Mouse (Mus musculus): Measurements from ENCODE around the gene Neu1. TPM values are rescaled to one million over a fixed set of nuclear protein-coding genes. Genes with fewer than 3 reads are reported as not detected.

Gene Neu1
- total and polyA plus RNA-seq, 3 experiments: 14.5 to 22.0 (median 14.5) TPM

DNA sequence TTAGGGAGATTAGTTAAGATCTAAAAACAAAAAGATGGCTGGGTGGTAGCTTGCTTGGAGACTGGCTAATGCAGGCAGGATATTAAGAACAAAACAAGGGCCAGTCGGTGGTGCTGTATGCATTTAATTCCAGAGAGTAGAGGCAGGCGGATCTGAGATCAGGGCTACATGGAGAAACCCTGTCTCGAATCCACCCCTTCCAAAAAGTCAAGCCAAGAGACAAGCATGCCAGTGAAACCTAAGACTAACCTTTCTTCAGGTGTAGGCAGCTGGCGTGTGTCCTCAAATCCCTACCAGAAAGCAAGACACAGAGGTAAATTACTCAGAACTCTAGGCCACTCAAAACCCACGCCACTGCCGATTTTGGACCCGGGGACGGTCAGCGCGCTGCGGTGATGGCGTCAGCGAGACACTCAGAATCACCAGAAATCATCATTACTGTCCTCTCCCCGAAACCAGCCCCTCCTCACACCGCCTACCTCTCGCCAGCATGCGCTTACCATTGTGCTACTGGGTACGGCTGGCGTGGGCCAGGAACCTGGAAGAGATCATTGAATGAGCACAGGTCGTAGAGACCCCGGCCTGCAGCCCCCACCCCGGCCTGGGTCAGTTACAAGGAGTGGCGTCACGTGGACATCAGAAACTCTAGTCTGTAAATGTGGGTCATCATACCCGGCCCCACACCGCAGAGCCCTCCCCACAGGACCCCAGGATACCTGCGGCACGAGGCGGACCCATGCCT, 20.8 kb downstream of the Neu1 start:
- no peak for TF ChIP-seq POLR2A (IDR thresholded peaks at IDR 0.05; ENCODE audit: insufficient read depth, low read depth, low read length)
- TF ChIP-seq CTCF (IDR thresholded peaks at IDR 0.05): no peak
- no peak for TF ChIP-seq EP300 (IDR thresholded peaks at IDR 0.05; ENCODE audit: insufficient read depth, low read depth, low read length)
- peak overlapping the region; percentile 95 for H3K27ac ChIP-seq
- under 1% methylated on average over 29 of the region's 29 CpGs for WGBS
- H3K4me3 ChIP-seq: peak overlapping the region; percentile 86
- no peak for DNase-seq
- H3K27me3 ChIP-seq (ENCODE audit: control insufficient read depth, insufficient read depth, low read length): no peaks in the 10 kb centered on the region
- no peaks in the 10 kb centered on the region for H3K36me3 ChIP-seq (ENCODE audit: control insufficient read depth, insufficient read depth, low read length)
- H3K4me1 ChIP-seq (ENCODE audit: control insufficient read depth, insufficient read depth, low read length): no peaks in the 10 kb centered on the region; the same call in 1 of the 2 replicates
- peak overlapping the region; percentile 96 for H3K9ac ChIP-seq (ENCODE audit: low read depth, low read length)
- no peaks in the 10 kb centered on the region for H3K79me2 ChIP-seq (replicated peaks; ENCODE audit: control insufficient read depth, insufficient read depth, low read length)
- intact Hi-C loops (cut with DNase I): loop anchor here (1.0 kb wide), 1 partner anchor 28 kb away; no protein-coding TSS in a partner anchor

DNA sequence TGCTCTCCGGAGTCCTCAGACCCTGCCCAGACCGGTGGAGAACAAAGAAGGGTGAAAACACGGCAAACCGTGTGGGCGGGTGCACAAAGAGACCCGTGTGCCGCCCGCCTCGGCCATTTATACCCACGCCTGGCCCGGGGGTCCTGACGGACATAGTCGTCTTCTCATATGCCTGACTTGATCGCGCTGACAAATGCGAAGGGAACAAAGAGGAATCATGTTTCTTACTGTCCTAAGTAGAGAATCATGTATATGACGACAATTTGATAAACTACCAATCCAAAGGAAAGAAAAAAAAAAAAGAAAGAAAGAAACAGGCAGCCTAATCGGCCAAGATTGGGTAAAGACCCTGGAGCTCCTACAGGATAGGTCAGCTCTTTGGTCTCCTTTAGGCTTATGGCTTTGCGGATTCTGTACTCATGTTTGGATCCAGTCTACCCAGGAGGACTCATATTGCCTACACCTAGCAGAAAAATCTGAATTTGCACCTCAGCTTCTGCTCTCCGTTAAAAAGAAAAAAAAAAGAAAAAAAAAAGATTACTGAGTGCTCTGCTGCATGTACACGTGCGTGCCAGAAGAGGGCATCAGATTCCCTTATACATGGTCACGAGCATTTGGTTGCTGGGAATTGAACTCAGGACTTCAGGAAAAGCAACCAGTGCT, 21.5 kb downstream of the Neu1 start:
- intact Hi-C loops (cut with DNase I): loop anchor here (1.0 kb wide), 1 partner anchor 28 kb away; no protein-coding TSS in a partner anchor
- Histone ChIP-seq H3K27ac (peak overlapping the region; percentile 95), H3K36me3 (ENCODE audit: control insufficient read depth, insufficient read depth, low read length) (no peaks in the 10 kb centered on the region), H3K4me3 (peak overlapping the region; percentile 86), H3K4me1 (ENCODE audit: control insufficient read depth, insufficient read depth, low read length) (no peaks in the 10 kb centered on the region; the same call in 1 of the 2 replicates), H3K79me2 (replicated peaks; ENCODE audit: control insufficient read depth, insufficient read depth, low read length) (no peaks in the 10 kb centered on the region), H3K27me3 (ENCODE audit: control insufficient read depth, insufficient read depth, low read length) (no peaks in the 10 kb centered on the region), H3K9ac (ENCODE audit: low read depth, low read length) (peak overlapping the region; percentile 96)
- peak; percentile 83 to 88 for DNase-seq
- under 1% methylated on average over 23 of the region's 23 CpGs for WGBS
- TF ChIP-seq POLR2A (IDR thresholded peaks at IDR 0.05; ENCODE audit: insufficient read depth, low read depth, low read length) (peak; percentile 93), CTCF (IDR thresholded peaks at IDR 0.05) (peak; percentile 94), EP300 (IDR thresholded peaks at IDR 0.05; ENCODE audit: insufficient read depth, low read depth, low read length) (peak; percentile 64; the same call in 1 of the 2 replicates)

DNA sequence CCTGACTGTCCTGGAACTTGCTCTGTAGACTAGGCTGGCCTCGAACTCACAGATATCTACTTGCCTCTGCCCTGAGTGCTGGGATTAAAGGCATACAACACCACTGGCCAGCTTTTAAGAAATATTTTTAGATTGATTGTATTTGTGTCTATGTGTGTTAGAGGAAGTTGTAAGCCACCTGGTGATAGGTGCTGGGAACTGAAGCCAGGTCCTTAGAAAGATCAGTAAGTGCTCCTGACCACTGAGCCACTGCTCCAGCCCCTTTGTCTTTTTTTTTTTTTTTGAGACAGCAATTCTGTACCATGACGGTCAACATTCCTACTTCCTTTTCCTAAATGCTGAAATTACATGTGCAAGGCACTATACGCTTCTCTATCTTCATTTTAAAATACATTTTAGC, 22.2 kb downstream of the Neu1 start:
- no peak for DNase-seq
- no peak overlapping the region for H3K9ac ChIP-seq (ENCODE audit: low read depth, low read length)
- H3K27me3 ChIP-seq (ENCODE audit: control insufficient read depth, insufficient read depth, low read length): no peaks in the 10 kb centered on the region
- no peaks in the 10 kb centered on the region; the same call in 1 of the 2 replicates for H3K4me1 ChIP-seq (ENCODE audit: control insufficient read depth, insufficient read depth, low read length)
- H3K36me3 ChIP-seq (ENCODE audit: control insufficient read depth, insufficient read depth, low read length): no peaks in the 10 kb centered on the region
- H3K27ac ChIP-seq: no peak overlapping the region
- TF ChIP-seq EP300 (IDR thresholded peaks at IDR 0.05; ENCODE audit: insufficient read depth, low read depth, low read length) (no peak), POLR2A (IDR thresholded peaks at IDR 0.05; ENCODE audit: insufficient read depth, low read depth, low read length) (no peak), CTCF (IDR thresholded peaks at IDR 0.05) (no peak)
- H3K79me2 ChIP-seq (replicated peaks; ENCODE audit: control insufficient read depth, insufficient read depth, low read length): no peaks in the 10 kb centered on the region
- no peak overlapping the region for H3K4me3 ChIP-seq
- WGBS: 73% methylated on average over 3 of the region's 3 CpGs
- intact Hi-C loops (cut with DNase I): no loop called here

DNA sequence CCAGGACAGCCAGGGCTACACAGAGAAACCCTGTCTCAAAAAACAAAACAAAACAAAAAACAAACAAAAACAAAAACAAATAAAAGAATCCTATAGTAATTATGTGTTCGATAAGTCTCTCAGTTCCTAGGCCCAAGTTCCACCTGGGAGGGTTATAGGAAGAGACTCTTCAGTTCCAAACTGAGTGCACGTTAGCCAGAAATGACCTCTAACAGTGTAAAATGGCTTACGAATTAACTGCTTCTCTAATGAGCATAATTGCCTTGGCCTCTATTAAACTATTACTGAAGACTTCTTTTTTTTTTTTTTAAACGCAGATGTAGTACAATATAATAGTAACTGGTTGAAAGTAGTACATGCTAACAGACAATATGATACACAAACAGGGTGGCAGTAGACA, 22.9 kb downstream of the Neu1 start:
- H3K9ac ChIP-seq (ENCODE audit: low read depth, low read length): no peak overlapping the region
- H3K27me3 ChIP-seq (ENCODE audit: control insufficient read depth, insufficient read depth, low read length): no peaks in the 10 kb centered on the region
- TF ChIP-seq POLR2A (IDR thresholded peaks at IDR 0.05; ENCODE audit: insufficient read depth, low read depth, low read length) (no peak), CTCF (IDR thresholded peaks at IDR 0.05) (no peak), EP300 (IDR thresholded peaks at IDR 0.05; ENCODE audit: insufficient read depth, low read depth, low read length) (no peak)
- intact Hi-C loops (cut with DNase I): no loop called here
- no peaks in the 10 kb centered on the region; the same call in 1 of the 2 replicates for H3K4me1 ChIP-seq (ENCODE audit: control insufficient read depth, insufficient read depth, low read length)
- H3K4me3 ChIP-seq: no peak overlapping the region
- 93% methylated on average over 4 of the region's 4 CpGs for WGBS
- DNase-seq: no peak
- H3K79me2 ChIP-seq (replicated peaks; ENCODE audit: control insufficient read depth, insufficient read depth, low read length): no peaks in the 10 kb centered on the region
- no peaks in the 10 kb centered on the region for H3K36me3 ChIP-seq (ENCODE audit: control insufficient read depth, insufficient read depth, low read length)
- H3K27ac ChIP-seq: no peak overlapping the region

DNA sequence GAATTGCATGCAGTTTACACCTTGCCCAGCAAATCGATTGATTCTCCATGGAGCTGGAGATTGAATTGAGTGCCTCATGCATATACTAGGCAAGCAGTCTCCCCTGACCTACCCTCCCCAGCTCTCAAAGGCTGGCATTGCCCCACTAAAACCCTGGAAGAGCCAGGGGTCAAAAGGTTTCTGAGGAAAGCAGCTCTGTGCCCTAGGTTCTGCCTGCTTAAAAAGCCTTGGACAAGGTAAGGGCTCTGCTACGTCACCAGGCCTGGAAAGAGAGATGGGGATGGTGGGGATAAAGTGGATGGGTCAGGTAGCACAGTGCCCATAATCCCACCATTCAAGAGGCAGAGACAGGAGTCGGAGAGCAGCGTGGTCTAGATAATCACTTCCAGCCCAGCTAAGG, 23.8 kb downstream of the Neu1 start:
- Histone ChIP-seq H3K27me3 (ENCODE audit: control insufficient read depth, insufficient read depth, low read length) (no peaks in the 10 kb centered on the region), H3K4me3 (no peak overlapping the region), H3K9ac (ENCODE audit: low read depth, low read length) (no peak overlapping the region), H3K79me2 (replicated peaks; ENCODE audit: control insufficient read depth, insufficient read depth, low read length) (no peaks in the 10 kb centered on the region), H3K4me1 (ENCODE audit: control insufficient read depth, insufficient read depth, low read length) (no peaks in the 10 kb centered on the region; the same call in 1 of the 2 replicates), H3K36me3 (ENCODE audit: control insufficient read depth, insufficient read depth, low read length) (no peaks in the 10 kb centered on the region), H3K27ac (no peak overlapping the region)
- DNase-seq: no peak
- TF ChIP-seq EP300 (IDR thresholded peaks at IDR 0.05; ENCODE audit: insufficient read depth, low read depth, low read length): no peak
- TF ChIP-seq CTCF (IDR thresholded peaks at IDR 0.05): no peak
- no peak for TF ChIP-seq POLR2A (IDR thresholded peaks at IDR 0.05; ENCODE audit: insufficient read depth, low read depth, low read length)
- intact Hi-C loops (cut with DNase I): no loop called here
- 91% methylated on average over 4 of the region's 4 CpGs for WGBS

DNA sequence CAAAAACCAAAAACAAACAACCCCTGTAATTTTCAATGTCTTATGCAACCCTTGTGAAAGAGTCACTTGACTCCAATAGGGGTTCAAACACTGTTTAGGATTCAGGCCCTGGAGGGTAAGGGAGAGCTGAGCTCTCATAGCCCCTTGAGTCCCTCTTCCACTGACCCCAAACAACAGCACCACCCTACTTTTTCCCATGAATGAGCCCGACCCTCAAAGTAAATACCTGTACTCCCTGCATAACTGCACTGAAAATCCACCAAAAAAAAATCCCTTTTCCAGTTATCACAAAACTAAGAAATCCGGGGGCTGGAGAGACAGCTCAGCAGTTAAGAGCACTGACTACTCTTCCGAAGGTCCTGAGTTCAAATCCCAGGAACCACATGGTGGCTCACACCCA, 24.8 kb downstream of the Neu1 start:
- Histone ChIP-seq H3K4me1 (ENCODE audit: control insufficient read depth, insufficient read depth, low read length) (peaks cover 1% of the 10 kb centered on the region; the same call in 1 of the 2 replicates), H3K9ac (ENCODE audit: low read depth, low read length) (no peak overlapping the region), H3K36me3 (ENCODE audit: control insufficient read depth, insufficient read depth, low read length) (no peaks in the 10 kb centered on the region; the same call in 1 of the 2 replicates), H3K27me3 (ENCODE audit: control insufficient read depth, insufficient read depth, low read length) (no peaks in the 10 kb centered on the region), H3K79me2 (replicated peaks; ENCODE audit: control insufficient read depth, insufficient read depth, low read length) (no peaks in the 10 kb centered on the region), H3K4me3 (no peak overlapping the region), H3K27ac (no peak overlapping the region)
- DNase-seq: no peak
- 72% methylated on average over 3 of the region's 3 CpGs for WGBS
- no peak for TF ChIP-seq EP300 (IDR thresholded peaks at IDR 0.05; ENCODE audit: insufficient read depth, low read depth, low read length)
- intact Hi-C loops (cut with DNase I): no loop called here
